Mouse (Mus musculus): ENCODE data around the gene Tmem121. TPM values are rescaled to one million over a fixed set of nuclear protein-coding genes. Genes with fewer than 3 reads are reported as not detected.

The Tmem121 gene
- total and polyA plus RNA-seq, 3 experiments = 0.18 TPM; not detected in 2

DNA sequence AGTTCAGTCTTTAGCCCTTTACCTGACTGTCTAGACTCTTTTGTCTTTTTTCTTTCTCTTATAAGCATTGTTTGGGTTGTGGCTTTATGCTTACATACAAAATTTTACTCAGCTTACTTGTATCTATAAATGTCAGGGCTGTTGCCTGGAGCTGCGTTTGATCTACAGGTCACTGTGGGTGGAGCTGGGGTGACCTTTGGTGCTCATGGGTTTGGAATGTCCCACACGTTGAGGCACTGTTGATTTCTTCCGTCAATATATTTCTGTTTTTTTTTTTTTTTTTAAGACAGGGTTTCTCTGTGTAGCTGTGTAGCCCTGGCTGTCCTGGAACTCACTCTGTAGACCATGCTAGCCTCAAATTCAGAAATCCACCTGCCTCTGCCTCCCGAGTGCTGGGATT lies 4.7 kb upstream of the Tmem121 start:
- intact Hi-C loops (cut with DNase I) = no loop called here
- H3K36me3 ChIP-seq (ENCODE audit: control insufficient read depth, insufficient read depth, low read length) = no peaks in the 10 kb centered on the region
- no peaks in the 10 kb centered on the region for H3K4me1 ChIP-seq (ENCODE audit: control insufficient read depth, insufficient read depth, low read length)
- DNase-seq = no peak
- WGBS = 41% methylated on average over 4 of the region's 4 CpGs
- no peaks in the 10 kb centered on the region for H3K79me2 ChIP-seq (replicated peaks; ENCODE audit: control insufficient read depth, insufficient read depth, low read length)
- H3K9ac ChIP-seq (ENCODE audit: low read depth, low read length) = no peak overlapping the region
- no peak overlapping the region for H3K27ac ChIP-seq
- TF ChIP-seq EP300 (IDR thresholded peaks at IDR 0.05; ENCODE audit: insufficient read depth, low read depth, low read length) (no peak), POLR2A (IDR thresholded peaks at IDR 0.05; ENCODE audit: insufficient read depth, low read depth, low read length) (no peak), CTCF (IDR thresholded peaks at IDR 0.05) (no peak)
- H3K4me3 ChIP-seq = no peak overlapping the region
- peaks cover 9% of the 10 kb centered on the region for H3K27me3 ChIP-seq (ENCODE audit: control insufficient read depth, insufficient read depth, low read length)

DNA sequence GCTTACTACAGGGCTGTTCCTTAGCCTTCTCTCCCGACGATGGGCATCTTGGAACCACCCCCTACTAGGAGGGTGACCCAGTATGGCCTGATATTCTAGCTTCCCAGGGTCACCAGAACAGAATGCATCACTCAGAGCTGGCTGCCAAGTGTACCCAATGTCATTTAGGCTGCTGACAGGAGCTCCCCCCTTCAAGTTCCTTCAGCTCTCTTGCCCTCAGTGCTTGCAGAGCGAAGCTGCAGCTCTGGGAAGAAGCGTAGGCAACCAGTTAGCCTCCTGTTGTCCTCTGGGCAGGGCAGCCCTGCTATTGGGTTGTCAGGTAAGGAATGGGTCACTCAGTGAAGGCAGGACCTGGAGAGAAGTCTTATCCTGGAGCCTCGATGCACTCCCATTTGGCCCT lies 785 bp upstream of the Tmem121 start:
- Histone ChIP-seq H3K36me3 (ENCODE audit: control insufficient read depth, insufficient read depth, low read length) (no peaks in the 10 kb centered on the region), H3K9ac (ENCODE audit: low read depth, low read length) (no peak overlapping the region), H3K79me2 (replicated peaks; ENCODE audit: control insufficient read depth, insufficient read depth, low read length) (no peaks in the 10 kb centered on the region), H3K27ac (no peak overlapping the region), H3K4me3 (no peak overlapping the region), H3K4me1 (ENCODE audit: control insufficient read depth, insufficient read depth, low read length) (no peaks in the 10 kb centered on the region), H3K27me3 (ENCODE audit: control insufficient read depth, insufficient read depth, low read length) (peaks cover 15% of the 10 kb centered on the region)
- TF ChIP-seq POLR2A (IDR thresholded peaks at IDR 0.05; ENCODE audit: insufficient read depth, low read depth, low read length) (no peak), CTCF (IDR thresholded peaks at IDR 0.05) (no peak), EP300 (IDR thresholded peaks at IDR 0.05; ENCODE audit: insufficient read depth, low read depth, low read length) (no peak)
- intact Hi-C loops (cut with DNase I) = no loop called here
- WGBS = 58% methylated on average over 5 of the region's 5 CpGs
- no peak for DNase-seq

DNA sequence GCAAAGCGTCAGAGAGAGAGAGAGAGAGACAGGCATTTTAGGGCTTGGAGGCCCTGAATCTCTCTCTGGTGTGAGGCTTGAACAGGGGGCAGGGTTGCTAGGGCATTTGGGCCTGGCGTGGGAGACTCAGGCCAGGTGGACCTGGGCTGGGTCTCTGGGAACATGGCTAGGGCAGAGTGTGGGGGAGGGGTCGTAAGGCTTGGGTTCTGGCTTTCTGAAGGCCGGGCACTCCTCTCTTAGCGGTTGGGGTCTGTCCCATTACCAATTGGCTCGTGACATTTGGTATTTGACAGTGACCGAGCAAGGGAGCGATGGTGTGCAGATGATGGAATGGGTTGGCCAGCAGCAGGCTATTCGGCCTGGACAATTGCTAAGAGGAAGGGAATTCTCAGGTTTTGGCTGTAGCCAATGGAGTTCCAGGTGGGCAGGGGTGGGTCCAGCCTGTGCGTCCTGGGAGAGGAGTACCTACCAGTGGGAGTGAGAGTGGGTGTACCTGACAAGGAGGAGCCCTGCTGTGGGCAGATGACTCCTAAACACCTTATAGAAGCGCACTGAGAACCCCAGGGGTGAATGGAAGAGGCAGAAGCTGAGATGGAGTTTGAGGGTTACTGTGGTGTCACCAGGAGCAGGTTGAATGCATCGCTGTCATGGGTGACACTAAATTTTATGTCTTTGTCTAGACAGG lies 738 bp downstream of the Tmem121 start:
- intact Hi-C loops (cut with DNase I) = no loop called here
- 61% methylated on average over 12 of the region's 12 CpGs for WGBS

DNA sequence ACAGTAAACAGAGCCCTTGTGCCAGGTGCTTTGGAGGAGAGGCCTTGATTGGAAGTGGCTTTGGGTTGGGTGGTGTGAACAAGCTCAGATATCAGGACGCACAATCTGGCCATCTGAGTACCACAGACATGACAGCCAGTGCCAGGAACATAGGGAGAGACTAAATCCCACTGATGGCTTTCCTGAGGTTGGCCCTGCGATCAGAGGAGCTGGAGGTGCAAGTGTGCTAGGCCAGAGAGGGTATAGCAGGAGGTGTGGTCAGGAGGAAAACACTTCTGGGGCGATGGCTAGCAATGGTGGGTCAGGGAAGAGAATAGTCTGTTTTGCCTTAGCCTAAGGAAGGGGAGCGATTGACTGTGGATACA lies 1.3 kb downstream of the Tmem121 start:
- TF ChIP-seq EP300 (IDR thresholded peaks at IDR 0.05; ENCODE audit: insufficient read depth, low read depth, low read length) (no peak), POLR2A (IDR thresholded peaks at IDR 0.05; ENCODE audit: insufficient read depth, low read depth, low read length) (no peak), CTCF (IDR thresholded peaks at IDR 0.05) (no peak)
- Histone ChIP-seq H3K79me2 (replicated peaks; ENCODE audit: control insufficient read depth, insufficient read depth, low read length) (no peaks in the 10 kb centered on the region), H3K9ac (ENCODE audit: low read depth, low read length) (no peak overlapping the region), H3K4me3 (no peak overlapping the region), H3K27me3 (ENCODE audit: control insufficient read depth, insufficient read depth, low read length) (peaks cover 15% of the 10 kb centered on the region), H3K36me3 (ENCODE audit: control insufficient read depth, insufficient read depth, low read length) (no peaks in the 10 kb centered on the region), H3K4me1 (ENCODE audit: control insufficient read depth, insufficient read depth, low read length) (no peaks in the 10 kb centered on the region), H3K27ac (no peak overlapping the region)
- no peak for DNase-seq
- intact Hi-C loops (cut with DNase I) = no loop called here
- 63% methylated on average over 4 of the region's 4 CpGs for WGBS

More for the DNA sequence above, 738 bp downstream of the Tmem121 start:
- Histone ChIP-seq H3K4me3 (no peak overlapping the region), H3K4me1 (ENCODE audit: control insufficient read depth, insufficient read depth, low read length) (no peaks in the 10 kb centered on the region), H3K27ac (no peak overlapping the region), H3K36me3 (ENCODE audit: control insufficient read depth, insufficient read depth, low read length) (no peaks in the 10 kb centered on the region), H3K9ac (ENCODE audit: low read depth, low read length) (no peak overlapping the region), H3K27me3 (ENCODE audit: control insufficient read depth, insufficient read depth, low read length) (peaks cover 15% of the 10 kb centered on the region), H3K79me2 (replicated peaks; ENCODE audit: control insufficient read depth, insufficient read depth, low read length) (no peaks in the 10 kb centered on the region)
- no peak for TF ChIP-seq CTCF (IDR thresholded peaks at IDR 0.05)
- TF ChIP-seq EP300 (IDR thresholded peaks at IDR 0.05; ENCODE audit: insufficient read depth, low read depth, low read length) = no peak
- TF ChIP-seq POLR2A (IDR thresholded peaks at IDR 0.05; ENCODE audit: insufficient read depth, low read depth, low read length) = no peak
- no peak for DNase-seq

DNA sequence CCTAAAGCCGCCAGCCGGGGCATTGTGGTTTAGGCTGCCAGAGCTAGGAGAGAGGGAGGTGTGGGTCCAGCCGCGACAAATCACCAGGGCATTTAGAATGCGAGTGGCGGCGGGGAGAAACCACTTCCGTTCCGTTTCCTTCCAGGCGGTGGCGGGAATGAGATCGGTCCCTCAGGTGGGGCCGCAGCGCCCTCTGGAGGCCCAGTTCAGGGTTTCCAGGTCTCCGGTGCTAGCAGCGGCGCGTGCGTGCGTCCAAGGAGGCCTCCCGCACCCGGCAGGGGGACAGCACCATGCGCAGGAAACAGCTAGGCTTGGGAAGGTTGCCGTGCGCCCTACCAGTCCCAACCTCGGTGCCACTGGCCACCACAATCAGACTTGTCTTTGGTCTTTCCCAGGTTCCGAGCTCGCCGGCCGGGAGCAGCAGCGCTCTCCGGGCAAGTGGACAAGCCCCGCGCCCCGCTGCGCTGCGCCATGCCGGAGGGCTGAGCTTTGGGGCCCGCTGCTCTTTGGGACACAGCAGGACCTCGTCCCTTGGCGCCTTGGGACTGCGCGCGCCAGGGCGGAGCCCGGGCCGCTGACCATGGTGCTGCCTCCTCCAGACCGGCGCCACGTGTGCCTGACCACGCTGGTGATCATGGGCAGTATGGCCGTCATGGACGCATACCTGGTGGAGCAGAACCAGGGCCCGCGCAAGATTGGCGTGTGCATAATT lies 2.0 kb downstream of the Tmem121 start:
- intact Hi-C loops (cut with DNase I) = no loop called here
- no peak overlapping the region for H3K4me3 ChIP-seq
- no peaks in the 10 kb centered on the region for H3K4me1 ChIP-seq (ENCODE audit: control insufficient read depth, insufficient read depth, low read length)
- 6% methylated on average over 56 of the region's 56 CpGs for WGBS
- DNase-seq = peak; percentile 60 to 67
- peaks cover 15% of the 10 kb centered on the region for H3K27me3 ChIP-seq (ENCODE audit: control insufficient read depth, insufficient read depth, low read length)
- H3K36me3 ChIP-seq (ENCODE audit: control insufficient read depth, insufficient read depth, low read length) = no peaks in the 10 kb centered on the region
- H3K79me2 ChIP-seq (replicated peaks; ENCODE audit: control insufficient read depth, insufficient read depth, low read length) = no peaks in the 10 kb centered on the region
- peak; percentile 77 for TF ChIP-seq CTCF (IDR thresholded peaks at IDR 0.05)
- TF ChIP-seq EP300 (IDR thresholded peaks at IDR 0.05; ENCODE audit: insufficient read depth, low read depth, low read length) = no peak
- no peak overlapping the region for H3K27ac ChIP-seq
- no peak overlapping the region for H3K9ac ChIP-seq (ENCODE audit: low read depth, low read length)

DNA sequence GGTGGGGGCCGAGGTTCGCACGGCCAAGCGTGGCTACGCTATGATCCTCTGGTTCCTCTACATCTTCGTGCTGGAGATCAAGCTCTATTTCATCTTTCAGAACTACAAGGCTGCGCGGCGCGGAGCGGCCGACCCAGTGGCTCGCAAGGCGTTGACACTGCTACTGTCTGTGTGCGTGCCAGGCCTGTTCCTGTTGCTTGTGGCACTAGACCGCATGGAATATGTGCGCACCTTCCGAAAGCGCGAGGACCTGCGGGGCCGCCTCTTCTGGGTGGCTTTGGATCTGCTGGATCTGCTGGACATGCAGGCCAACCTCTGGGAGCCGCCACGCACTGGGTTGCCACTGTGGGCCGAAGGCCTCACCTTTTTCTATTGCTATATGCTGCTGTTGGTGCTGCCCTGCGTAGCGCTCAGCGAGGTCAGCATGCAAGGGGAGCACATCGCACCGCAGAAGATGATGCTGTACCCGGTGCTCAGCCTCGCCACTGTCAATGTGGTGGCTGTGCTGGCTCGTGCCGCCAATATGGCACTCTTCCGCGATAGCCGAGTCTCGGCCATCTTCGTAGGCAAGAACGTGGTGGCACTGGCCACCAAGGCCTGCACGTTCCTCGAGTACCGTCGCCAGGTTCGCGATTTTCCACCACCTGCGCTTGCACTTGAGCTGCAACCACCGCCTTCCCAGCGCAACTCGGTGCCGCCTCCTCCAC lies 2.8 kb downstream of the Tmem121 start:
- no peak for TF ChIP-seq POLR2A (IDR thresholded peaks at IDR 0.05; ENCODE audit: insufficient read depth, low read depth, low read length)
- TF ChIP-seq CTCF (IDR thresholded peaks at IDR 0.05) = no peak
- no peak for TF ChIP-seq EP300 (IDR thresholded peaks at IDR 0.05; ENCODE audit: insufficient read depth, low read depth, low read length)
- no peak overlapping the region for H3K4me3 ChIP-seq

More for the DNA sequence above, 2.8 kb downstream of the Tmem121 start:
- H3K9ac ChIP-seq (ENCODE audit: low read depth, low read length) = no peak overlapping the region
- H3K79me2 ChIP-seq (replicated peaks; ENCODE audit: control insufficient read depth, insufficient read depth, low read length) = no peaks in the 10 kb centered on the region
- 84% methylated on average over 51 of the region's 51 CpGs for WGBS
- intact Hi-C loops (cut with DNase I) = no loop called here
- no peaks in the 10 kb centered on the region for H3K4me1 ChIP-seq (ENCODE audit: control insufficient read depth, insufficient read depth, low read length)
- peaks cover 15% of the 10 kb centered on the region for H3K27me3 ChIP-seq (ENCODE audit: control insufficient read depth, insufficient read depth, low read length)
- H3K36me3 ChIP-seq (ENCODE audit: control insufficient read depth, insufficient read depth, low read length) = no peaks in the 10 kb centered on the region
- no peak overlapping the region for H3K27ac ChIP-seq
- no peak for DNase-seq
